Mouse (Mus musculus): ENCODE results near the gene Nav3. TPM values are rescaled to one million over a fixed set of nuclear protein-coding genes. Genes with fewer than 3 reads are reported as not detected.

Gene Nav3
- polyA plus RNA-seq, 1 experiment from 2014 or later, result 0.85 TPM

DNA sequence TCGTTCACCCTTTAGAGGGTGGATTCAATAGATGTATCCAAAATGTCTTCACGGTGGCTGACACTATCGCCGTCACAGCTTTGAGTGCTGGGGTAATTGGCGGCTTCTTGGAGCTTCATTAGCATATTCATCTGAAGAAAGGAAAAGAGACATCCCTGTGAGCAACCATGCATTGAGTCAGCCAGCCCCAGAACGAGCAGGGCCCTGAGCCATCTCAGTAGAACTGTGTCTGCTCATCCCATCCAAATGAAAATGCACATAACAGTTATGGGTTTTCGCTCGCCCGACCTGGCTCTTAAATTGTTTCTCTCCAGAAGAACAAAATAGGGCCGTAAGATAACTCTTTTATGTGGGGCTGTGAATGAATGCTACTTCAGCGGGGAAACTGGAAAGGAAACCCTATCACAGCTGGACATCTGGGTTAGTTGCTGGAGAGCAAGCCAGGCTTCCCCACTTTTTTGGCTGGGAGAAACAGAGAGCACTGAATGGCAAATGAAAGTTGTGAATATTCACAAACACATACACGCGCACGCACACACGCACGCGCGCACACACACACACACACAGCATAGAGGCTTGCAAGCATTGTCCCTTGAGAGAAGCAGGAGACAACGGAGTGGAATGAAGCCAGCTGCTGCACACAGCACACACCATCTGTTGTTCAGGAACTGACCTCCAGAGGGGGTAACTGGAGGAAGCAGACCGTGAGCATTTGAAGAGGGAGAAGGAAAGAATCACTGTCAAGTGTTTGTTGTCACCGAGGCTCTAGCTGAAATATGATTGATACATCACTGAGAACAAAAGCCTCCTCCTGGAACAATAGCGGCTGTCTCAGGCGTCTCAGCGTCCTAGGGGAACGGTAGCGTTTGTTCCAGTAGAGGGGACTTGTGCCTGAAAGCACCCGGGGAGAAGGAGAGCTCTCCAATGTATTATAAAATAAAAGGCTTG lies 771.6 kb downstream of the Nav3 start:
- no peak overlapping the region for H3K4me2 ChIP-seq
- no peak for ATAC-seq (replicated peaks; ENCODE audit: low FRiP score)
- H3K9ac ChIP-seq (ENCODE audit: low read depth, low read length), result no peak overlapping the region
- H3K27ac ChIP-seq (ENCODE audit: low read depth, low read length), result no peak overlapping the region
- no peaks in the 10 kb centered on the region for H3K27me3 ChIP-seq (replicated peaks; ENCODE audit: control insufficient read depth, insufficient read depth, low read length)
- no peak overlapping the region for H3K4me3 ChIP-seq (ENCODE audit: low read depth, low read length)
- no peaks in the 10 kb centered on the region for H3K9me3 ChIP-seq (ENCODE audit: control insufficient read depth, low read length)
- no peaks in the 10 kb centered on the region for H3K36me3 ChIP-seq (ENCODE audit: control insufficient read depth, insufficient read depth, low read length)
- H3K4me1 ChIP-seq (replicated peaks; ENCODE audit: control insufficient read depth, insufficient read depth, low read length), result no peaks in the 10 kb centered on the region
- no peak for DNase-seq (ENCODE audit: low spot score)
- WGBS, result 51% methylated on average over 27 of the region's 27 CpGs

- H3K27me3 ChIP-seq (replicated peaks; ENCODE audit: control insufficient read depth, insufficient read depth, low read length), result no peaks in the 10 kb centered on the region
- no peak overlapping the region for H3K27ac ChIP-seq (ENCODE audit: low read depth, low read length)
- no peak overlapping the region for H3K4me3 ChIP-seq (ENCODE audit: low read depth, low read length)
- DNase-seq (ENCODE audit: low spot score) (no peak), ATAC-seq (replicated peaks; ENCODE audit: low FRiP score) (no peak)
- H3K9ac ChIP-seq (ENCODE audit: low read depth, low read length), result no peak overlapping the region
- H3K4me2 ChIP-seq, result no peak overlapping the region
- H3K36me3 ChIP-seq (ENCODE audit: control insufficient read depth, insufficient read depth, low read length), result no peaks in the 10 kb centered on the region
- no peaks in the 10 kb centered on the region for H3K9me3 ChIP-seq (ENCODE audit: control insufficient read depth, low read length)
- 72% methylated on average over 2 of the region's 2 CpGs for WGBS
- no peaks in the 10 kb centered on the region for H3K4me1 ChIP-seq (replicated peaks; ENCODE audit: control insufficient read depth, insufficient read depth, low read length)
These were observed 783.1 kb downstream of the Nav3 start for GRCm38 (mm10) chr10:109672896-109673295.

GRCm38 (mm10) chr10:109667453-109667852 lies 788.6 kb downstream of the Nav3 start:
- Histone ChIP-seq H3K27me3 (replicated peaks; ENCODE audit: control insufficient read depth, insufficient read depth, low read length) (no peaks in the 10 kb centered on the region), H3K27ac (ENCODE audit: low read depth, low read length) (no peak overlapping the region), H3K4me2 (no peak overlapping the region), H3K4me3 (ENCODE audit: low read depth, low read length) (no peak overlapping the region), H3K4me1 (replicated peaks; ENCODE audit: control insufficient read depth, insufficient read depth, low read length) (no peaks in the 10 kb centered on the region), H3K9me3 (ENCODE audit: control insufficient read depth, low read length) (no peaks in the 10 kb centered on the region), H3K9ac (ENCODE audit: low read depth, low read length) (no peak overlapping the region), H3K36me3 (ENCODE audit: control insufficient read depth, insufficient read depth, low read length) (no peaks in the 10 kb centered on the region)
- ATAC-seq (replicated peaks; ENCODE audit: low FRiP score) (no peak), DNase-seq (ENCODE audit: low spot score) (no peak)
- 74% methylated on average over 4 of the region's 4 CpGs for WGBS

DNA sequence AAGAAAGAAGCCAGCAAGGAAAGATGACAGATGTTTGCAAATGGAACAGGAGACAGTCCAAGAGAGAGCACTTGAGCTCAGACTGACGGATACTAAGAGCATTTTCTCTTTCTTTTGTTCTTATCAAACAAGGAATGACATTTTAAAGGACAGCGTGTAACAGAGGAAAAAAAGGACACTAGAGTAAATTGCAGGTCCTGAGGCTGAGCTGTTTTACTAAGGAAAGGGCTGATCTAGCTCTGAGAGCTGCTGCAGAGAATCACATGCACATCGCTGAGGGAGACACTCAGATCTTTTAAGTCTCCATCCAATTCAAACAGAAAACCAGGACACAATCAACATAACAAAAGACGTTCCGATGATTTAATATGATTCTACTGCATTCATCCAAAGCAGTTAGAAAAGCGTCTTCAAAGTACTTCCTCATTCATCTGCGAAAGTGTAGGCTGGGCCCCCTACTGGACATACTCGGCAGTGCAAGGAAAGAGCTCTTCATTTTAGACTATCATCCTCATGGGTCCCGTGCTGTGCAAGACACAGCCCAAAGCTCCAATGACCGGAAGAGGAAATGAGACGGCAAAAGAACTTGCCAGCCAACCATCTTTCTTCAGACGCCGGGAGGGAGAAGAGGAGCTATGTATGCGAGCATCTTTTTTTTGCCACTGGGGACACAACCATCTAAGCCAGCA lies 791.2 kb downstream of the Nav3 start:
- Histone ChIP-seq H3K27ac (ENCODE audit: low read depth, low read length) (no peak overlapping the region), H3K4me2 (peak overlapping the region; percentile 7; the same call in 1 of the 2 replicates), H3K4me1 (replicated peaks; ENCODE audit: control insufficient read depth, insufficient read depth, low read length) (no peaks in the 10 kb centered on the region), H3K27me3 (replicated peaks; ENCODE audit: control insufficient read depth, insufficient read depth, low read length) (no peaks in the 10 kb centered on the region), H3K9me3 (ENCODE audit: control insufficient read depth, low read length) (no peaks in the 10 kb centered on the region), H3K9ac (ENCODE audit: low read depth, low read length) (no peak overlapping the region), H3K4me3 (ENCODE audit: low read depth, low read length) (no peak overlapping the region), H3K36me3 (ENCODE audit: control insufficient read depth, insufficient read depth, low read length) (no peaks in the 10 kb centered on the region)
- ATAC-seq (replicated peaks; ENCODE audit: low FRiP score), result peak; percentile 53; the same call in 1 of the 2 replicates
- DNase-seq (ENCODE audit: low spot score), result peak; percentile 59
- WGBS, result 30% methylated on average over 14 of the region's 14 CpGs

- no peak overlapping the region for H3K4me3 ChIP-seq (ENCODE audit: low read depth, low read length)
- H3K9me3 ChIP-seq (ENCODE audit: control insufficient read depth, low read length), result no peaks in the 10 kb centered on the region
- H3K9ac ChIP-seq (ENCODE audit: low read depth, low read length), result no peak overlapping the region
- ATAC-seq (replicated peaks; ENCODE audit: low FRiP score) (no peak), DNase-seq (ENCODE audit: low spot score) (no peak)
- H3K27ac ChIP-seq (ENCODE audit: low read depth, low read length), result no peak overlapping the region
- no peak overlapping the region for H3K4me2 ChIP-seq
- WGBS, result 68% methylated on average over 7 of the region's 7 CpGs
- H3K4me1 ChIP-seq (replicated peaks; ENCODE audit: control insufficient read depth, insufficient read depth, low read length), result no peaks in the 10 kb centered on the region
- H3K27me3 ChIP-seq (replicated peaks; ENCODE audit: control insufficient read depth, insufficient read depth, low read length), result no peaks in the 10 kb centered on the region
- no peaks in the 10 kb centered on the region for H3K36me3 ChIP-seq (ENCODE audit: control insufficient read depth, insufficient read depth, low read length)
These were observed 804.5 kb downstream of the Nav3 start for GRCm38 (mm10) chr10:109651516-109651915.

DNA sequence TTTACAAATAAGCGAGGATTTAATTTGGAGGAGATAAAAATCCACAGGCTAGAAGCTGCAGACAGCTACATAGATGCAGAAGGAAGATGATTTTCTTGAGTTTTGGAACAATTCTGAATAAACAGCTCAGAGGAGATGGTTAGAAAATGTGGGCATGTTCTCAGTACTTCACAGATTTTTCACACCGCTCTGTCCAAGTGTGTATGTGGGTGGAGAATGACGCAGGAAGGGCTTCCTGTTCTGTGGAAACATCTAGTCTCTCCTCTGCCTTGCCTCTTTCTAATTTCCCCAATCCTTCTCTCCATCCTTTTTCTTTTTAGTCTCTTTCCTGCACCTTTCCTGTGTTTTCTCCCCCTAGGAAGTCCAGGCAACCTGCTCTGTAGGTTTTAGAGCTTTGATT lies 812.4 kb downstream of the Nav3 start:
- ATAC-seq (replicated peaks; ENCODE audit: low FRiP score) (no peak), DNase-seq (ENCODE audit: low spot score) (no peak)
- no peaks in the 10 kb centered on the region for H3K4me1 ChIP-seq (replicated peaks; ENCODE audit: control insufficient read depth, insufficient read depth, low read length)
- no peaks in the 10 kb centered on the region for H3K9me3 ChIP-seq (ENCODE audit: control insufficient read depth, low read length)
- H3K4me3 ChIP-seq (ENCODE audit: low read depth, low read length), result no peak overlapping the region
- H3K4me2 ChIP-seq, result no peak overlapping the region
- H3K36me3 ChIP-seq (ENCODE audit: control insufficient read depth, insufficient read depth, low read length), result no peaks in the 10 kb centered on the region
- H3K27me3 ChIP-seq (replicated peaks; ENCODE audit: control insufficient read depth, insufficient read depth, low read length), result no peaks in the 10 kb centered on the region
- no peak overlapping the region for H3K27ac ChIP-seq (ENCODE audit: low read depth, low read length)
- H3K9ac ChIP-seq (ENCODE audit: low read depth, low read length), result no peak overlapping the region
- WGBS, result 82% methylated on average over 3 of the region's 3 CpGs

DNA sequence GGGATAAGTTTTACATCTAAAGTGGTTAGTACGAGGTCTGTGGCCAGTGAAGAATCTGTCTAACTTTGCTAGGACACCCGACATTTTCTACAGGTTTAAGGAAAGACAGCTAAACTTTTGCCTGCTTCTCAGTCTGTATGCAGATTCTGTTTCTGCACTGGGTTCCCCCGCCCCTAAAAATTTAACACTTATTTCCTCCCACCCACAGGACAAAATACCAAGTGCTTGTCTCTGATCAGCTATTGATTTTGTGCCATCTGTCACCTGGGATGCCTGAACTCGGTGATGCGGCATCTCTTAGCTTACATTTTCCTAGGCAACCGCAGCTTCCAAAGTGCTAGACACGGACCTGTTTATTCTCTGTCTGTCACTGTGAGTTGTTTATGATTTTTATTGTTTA lies 814.2 kb downstream of the Nav3 start:
- Histone ChIP-seq H3K27me3 (replicated peaks; ENCODE audit: control insufficient read depth, insufficient read depth, low read length) (no peaks in the 10 kb centered on the region), H3K9ac (ENCODE audit: low read depth, low read length) (no peak overlapping the region), H3K4me3 (ENCODE audit: low read depth, low read length) (no peak overlapping the region), H3K36me3 (ENCODE audit: control insufficient read depth, insufficient read depth, low read length) (no peaks in the 10 kb centered on the region), H3K27ac (ENCODE audit: low read depth, low read length) (no peak overlapping the region), H3K4me1 (replicated peaks; ENCODE audit: control insufficient read depth, insufficient read depth, low read length) (no peaks in the 10 kb centered on the region), H3K4me2 (no peak overlapping the region), H3K9me3 (ENCODE audit: control insufficient read depth, low read length) (no peaks in the 10 kb centered on the region)
- no peak for ATAC-seq (replicated peaks; ENCODE audit: low FRiP score)
- 79% methylated on average over 7 of the region's 7 CpGs for WGBS
- DNase-seq (ENCODE audit: low spot score), result no peak

DNA sequence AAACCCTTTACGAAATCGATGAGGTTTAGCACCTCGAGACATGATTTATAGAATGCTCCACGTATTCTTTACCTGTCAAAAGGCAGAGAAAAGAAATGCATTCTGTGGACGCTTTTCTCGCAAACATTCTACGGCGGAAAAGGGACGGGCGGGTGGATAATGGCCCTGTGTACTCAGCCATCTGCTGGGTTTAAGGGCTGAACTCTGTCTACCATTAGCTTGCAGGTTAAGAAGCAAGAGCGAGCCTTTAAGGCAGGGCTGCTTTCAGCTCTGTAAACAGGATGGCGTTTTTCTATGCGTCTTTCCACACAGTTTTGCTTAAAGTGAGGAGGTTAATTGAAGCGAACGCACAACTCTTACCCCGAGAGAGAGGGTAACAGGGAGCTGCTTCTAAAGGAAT lies 818.3 kb downstream of the Nav3 start:
- Histone ChIP-seq H3K4me1 (replicated peaks; ENCODE audit: control insufficient read depth, insufficient read depth, low read length) (no peaks in the 10 kb centered on the region), H3K4me2 (no peak overlapping the region), H3K9ac (ENCODE audit: low read depth, low read length) (no peak overlapping the region), H3K9me3 (ENCODE audit: control insufficient read depth, low read length) (no peaks in the 10 kb centered on the region), H3K4me3 (ENCODE audit: low read depth, low read length) (no peak overlapping the region), H3K27me3 (replicated peaks; ENCODE audit: control insufficient read depth, insufficient read depth, low read length) (no peaks in the 10 kb centered on the region), H3K36me3 (ENCODE audit: control insufficient read depth, insufficient read depth, low read length) (no peaks in the 10 kb centered on the region), H3K27ac (ENCODE audit: low read depth, low read length) (no peak overlapping the region)
- DNase-seq (ENCODE audit: low spot score), result no peak
- ATAC-seq (replicated peaks; ENCODE audit: low FRiP score), result no peak
- 82% methylated on average over 16 of the region's 16 CpGs for WGBS

Measured in liver, embryonic 11.5 days (tissue).